Mouse (Mus musculus) testis, adult 2 months (tissue): Measurements from ENCODE around the gene Itprid2.

Experiments used
- CTCF ChIP-seq: fragments of 200-500 bp; IDR thresholded peaks from 2 replicates; pipeline ENCODE4 v1.5.1; 2012; ENCODE audit warnings: low read depth, mild to moderate bottlenecking, inconsistent platforms, low read length, moderate library complexity; ENCODE audit not compliant: control insufficient read depth, insufficient read depth, insufficient replicate concordance
- POLR2A ChIP-seq: fragments of 200-500 bp; IDR thresholded peaks from 2 replicates; pipeline ENCODE4 v1.6.1; 2012; ENCODE audit warnings: low read depth, mild to moderate bottlenecking, inconsistent platforms, low read length, moderate library complexity; ENCODE audit not compliant: control insufficient read depth

DNA sequence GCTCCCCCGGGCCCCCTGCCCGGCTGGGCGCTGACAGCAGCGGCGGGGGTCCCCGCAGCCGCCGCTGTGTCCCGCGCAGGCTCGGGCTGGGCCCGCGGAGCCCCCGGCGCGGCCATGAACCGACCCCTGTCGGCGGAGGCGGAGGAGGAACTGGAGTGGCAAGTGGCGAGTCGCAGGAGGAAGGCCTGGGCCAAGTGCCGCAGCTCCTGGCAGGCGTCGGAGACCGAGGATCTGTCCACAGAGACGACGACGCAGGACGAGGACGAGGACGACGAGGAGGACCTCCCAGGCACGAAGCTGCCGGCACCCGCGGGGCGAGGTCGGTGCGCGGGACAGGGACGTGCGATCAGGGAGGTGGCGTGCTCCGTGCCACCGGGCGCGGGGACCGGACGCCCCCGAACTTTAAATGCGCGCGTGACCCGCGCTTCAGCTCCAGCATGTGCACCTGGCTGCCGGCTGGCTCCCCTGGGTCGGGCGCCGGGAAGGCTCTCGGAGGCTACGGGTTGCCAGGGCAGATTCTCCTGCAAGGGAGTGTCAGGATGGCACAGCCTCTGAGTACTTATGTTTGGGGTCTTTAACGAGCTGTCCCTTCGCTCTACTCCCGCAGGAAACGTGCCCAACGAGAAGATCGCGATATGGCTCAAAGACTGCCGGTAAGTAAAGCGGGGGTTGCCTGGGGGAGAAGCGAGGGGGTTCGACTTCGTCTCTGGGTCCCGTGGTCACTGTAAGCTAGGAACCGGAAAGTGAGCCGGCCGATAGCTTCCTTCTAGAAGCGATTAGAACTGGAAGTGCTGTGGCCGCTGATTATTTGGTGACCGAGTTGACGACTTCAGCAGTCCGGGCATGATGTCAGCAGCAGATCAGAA lies 507 bp downstream of the Itprid2 start:
- TF ChIP-seq POLR2A = no peak
- TF ChIP-seq CTCF = no peak
